Mouse (Mus musculus): ENCODE results near the gene Ddo. TPM values are rescaled to one million over a fixed set of nuclear protein-coding genes. Genes with fewer than 3 reads are reported as not detected.

Ddo gene
- total RNA-seq, 2 experiments from 2014 or later = 19.9 to 20.8 TPM

DNA sequence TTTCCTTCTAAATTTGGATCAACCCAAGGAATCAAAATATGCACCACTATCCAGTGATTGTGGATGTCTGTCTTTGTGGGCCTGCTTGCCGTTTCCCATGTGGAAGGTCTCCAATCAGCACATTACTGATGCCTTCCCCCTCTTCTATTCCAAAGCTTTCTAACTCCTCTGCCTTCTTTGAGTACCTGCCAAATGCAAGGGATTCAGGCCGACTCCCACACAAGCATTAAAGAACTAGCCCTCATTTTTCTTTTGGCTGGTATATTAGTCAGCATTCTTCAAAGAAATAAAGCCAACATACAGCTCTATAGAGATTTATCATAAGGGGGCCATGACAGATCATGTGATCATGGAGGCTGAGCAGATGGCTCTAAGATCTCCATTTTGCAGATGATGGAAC lies 21.9 kb downstream of the Ddo start:
- no peak for DNase-seq (ENCODE audit: low spot score)

DNA sequence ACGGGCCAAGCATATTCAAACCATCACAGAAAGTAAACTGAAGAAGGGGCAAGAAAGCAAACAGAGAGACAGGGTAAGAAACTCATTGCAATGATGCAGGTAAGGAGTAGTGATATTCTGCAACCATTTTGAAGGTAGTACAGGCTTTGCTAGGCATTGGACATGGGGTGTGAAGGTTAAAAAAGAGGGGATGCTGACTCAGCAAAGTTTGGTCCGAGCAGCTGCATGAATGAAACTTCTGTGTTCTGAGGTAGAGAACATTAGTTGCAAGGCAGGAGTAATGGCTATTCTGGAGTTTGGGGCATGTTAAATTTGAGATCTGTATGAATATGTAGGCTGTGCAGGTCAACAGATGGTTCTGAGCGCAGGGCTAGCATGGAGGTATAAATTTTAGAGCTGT lies 35.5 kb downstream of the Ddo start:
- no peak for DNase-seq (ENCODE audit: low spot score)

DNA sequence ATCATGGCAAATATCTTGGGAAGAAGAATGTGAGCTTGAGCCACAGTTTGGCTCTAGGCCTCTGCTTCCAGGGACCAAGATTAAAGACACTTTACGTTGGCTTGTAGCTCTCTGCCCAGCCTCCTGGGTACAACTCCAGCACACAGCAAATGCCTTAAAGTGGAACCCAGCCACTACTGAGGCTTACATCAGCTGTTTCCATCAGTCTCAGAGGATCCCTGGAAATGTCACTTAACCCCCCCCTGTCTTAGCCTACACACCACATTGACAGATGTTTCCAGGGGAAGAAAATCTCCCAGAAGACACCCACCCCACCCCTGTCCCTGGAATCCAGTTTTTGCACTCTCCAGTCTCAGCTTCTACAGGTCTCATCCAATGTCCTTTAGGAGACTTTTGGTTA lies 37.1 kb downstream of the Ddo start:
- DNase-seq (ENCODE audit: low spot score) = no peak

DNA sequence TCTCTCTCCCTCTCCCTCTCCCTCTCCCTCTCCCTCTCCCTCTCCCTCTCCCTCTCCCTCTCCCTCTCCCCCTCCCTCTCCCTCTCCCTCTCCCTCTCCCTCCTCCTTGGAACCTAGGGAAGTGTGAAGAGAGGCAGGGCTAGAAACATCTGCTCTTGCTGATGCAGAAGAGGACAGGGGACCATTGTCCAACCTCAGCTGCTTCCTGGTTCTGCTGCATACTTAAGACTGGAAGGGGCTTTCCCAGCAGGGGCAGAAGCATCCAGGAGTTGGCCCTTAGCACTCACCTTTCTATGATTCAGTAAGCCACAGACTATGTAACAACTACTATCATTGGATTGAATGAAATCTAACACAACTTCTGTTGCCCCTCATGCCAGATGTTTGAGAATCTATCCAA lies 38.8 kb downstream of the Ddo start:
- DNase-seq (ENCODE audit: low spot score) = no peak

DNA sequence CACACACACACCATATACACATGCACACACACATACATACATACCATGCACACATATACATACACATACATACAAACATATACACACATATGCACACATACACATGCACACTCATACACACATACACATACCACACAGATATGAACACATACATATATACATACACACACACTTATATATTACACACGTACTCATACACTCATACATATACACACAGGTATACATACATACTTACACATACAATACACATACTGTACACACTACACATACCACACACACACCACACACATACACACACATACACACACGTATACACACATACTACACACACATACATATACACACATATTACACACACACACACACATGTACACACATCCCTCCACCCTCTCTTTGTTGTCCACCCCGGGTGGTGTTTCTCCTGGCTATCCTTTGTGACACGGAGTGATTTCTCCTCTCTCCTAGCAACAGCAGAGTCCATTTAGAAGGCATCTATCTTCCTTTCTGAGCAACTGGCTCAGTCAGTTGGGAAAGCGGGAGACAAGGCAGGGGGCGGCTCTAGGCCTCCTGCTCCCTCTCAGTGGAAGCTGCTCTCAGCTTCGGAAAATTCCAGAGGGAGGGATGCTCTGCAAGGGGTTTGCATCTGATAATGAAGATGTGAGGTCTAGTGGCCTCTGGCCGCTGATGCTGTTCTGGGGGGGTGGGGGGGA lies 42.9 kb downstream of the Ddo start:
- no peak for DNase-seq (ENCODE audit: low spot score)

DNA sequence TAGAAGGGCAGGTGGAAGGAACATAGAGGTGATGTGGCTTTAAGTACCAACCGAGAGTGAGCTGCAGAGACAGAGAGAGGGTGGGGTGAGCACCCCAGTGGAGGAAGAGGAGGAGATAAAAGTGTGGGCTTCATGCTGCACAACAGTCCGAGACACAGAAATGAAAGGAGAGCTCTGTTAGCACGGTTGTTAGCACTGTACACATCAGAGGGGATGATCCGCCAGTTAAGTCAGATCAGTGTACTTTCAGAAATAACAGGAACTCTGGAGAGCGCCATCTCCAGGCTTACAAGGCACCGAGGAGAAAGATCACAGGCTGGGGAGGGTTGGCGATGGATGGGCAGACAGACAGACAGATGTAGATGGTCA lies 43.5 kb downstream of the Ddo start:
- DNase-seq (ENCODE audit: low spot score) = no peak

DNA sequence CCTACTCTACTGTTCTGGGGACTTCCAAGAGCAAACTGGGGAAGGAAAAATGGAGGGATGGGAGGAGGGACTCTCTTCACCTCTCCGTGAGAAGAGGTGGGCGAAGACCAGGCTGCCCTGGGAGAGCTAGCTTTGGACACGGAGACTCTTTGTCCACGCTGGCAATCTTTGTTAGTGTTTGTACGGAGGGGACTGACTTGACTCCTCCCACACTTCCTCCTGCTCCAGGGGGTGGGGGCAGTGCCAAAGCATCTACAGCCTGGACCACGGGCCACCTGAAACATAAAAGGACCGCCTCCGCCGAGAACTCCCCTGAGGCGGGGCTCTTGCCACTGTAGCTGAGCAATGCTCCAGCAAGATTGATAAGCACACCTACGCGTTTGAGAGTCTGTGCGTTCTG lies 44.3 kb downstream of the Ddo start:
- DNase-seq (ENCODE audit: low spot score) = no peak

DNA sequence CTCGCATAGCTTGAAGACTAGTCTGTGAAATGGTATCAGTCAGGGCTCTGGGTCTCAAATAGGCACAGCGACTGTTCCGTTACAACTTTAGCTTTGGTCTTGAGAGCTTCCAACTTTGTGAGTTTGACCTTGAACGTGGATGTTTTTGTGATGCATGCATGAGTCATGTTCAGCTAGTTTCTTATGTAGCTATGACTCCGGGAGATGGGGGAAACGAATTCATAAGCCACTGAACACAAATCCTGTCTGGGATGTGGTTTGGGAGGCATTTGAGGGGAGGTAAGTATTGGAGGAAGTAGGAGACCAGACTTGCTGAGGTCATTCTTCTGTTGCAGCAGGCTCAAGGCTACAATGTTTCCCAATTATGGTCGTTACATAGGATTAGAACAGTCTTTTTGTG lies 46.1 kb downstream of the Ddo start:
- DNase-seq (ENCODE audit: low spot score) = no peak

DNA sequence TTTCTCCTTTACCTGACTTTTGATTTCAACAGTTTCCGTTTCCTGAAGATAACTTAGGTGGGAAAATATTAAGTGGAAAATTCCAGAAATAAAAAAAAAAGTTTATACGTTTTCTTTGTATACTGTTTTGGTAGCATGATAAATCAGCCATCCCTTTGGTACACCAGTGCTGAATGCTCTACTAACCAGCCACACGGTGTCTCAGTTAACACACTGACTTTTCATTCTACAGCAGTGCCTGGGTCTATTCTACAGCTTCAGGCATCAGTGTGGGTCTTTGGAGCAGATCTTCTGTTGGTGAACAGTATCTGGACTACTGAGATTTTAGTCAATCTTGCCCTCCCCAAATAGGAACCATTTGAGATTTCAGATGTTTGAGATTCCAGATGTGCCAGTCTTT lies 48.7 kb downstream of the Ddo start:
- DNase-seq (ENCODE audit: low spot score) = no peak

DNA sequence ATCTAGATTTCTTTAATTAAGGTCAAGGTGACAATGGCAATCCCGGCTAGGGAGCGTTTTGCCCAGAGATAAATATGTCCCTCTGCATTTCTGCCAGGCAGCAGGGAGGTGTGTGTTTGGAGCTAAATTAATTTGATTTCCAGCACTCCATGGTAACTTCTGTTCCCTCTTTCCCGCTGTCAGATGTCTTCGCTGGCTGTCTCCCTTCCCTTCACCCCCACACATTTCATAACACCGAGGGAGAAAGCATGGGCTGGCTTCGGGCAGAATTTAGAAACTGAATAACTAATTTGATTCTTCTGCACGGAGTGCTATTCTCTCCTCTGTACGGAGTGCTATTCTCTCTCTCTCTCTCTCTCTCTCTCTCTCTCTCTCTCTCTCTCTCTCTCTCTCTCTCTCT lies 52.7 kb downstream of the Ddo start:
- no peak for DNase-seq (ENCODE audit: low spot score)

DNA sequence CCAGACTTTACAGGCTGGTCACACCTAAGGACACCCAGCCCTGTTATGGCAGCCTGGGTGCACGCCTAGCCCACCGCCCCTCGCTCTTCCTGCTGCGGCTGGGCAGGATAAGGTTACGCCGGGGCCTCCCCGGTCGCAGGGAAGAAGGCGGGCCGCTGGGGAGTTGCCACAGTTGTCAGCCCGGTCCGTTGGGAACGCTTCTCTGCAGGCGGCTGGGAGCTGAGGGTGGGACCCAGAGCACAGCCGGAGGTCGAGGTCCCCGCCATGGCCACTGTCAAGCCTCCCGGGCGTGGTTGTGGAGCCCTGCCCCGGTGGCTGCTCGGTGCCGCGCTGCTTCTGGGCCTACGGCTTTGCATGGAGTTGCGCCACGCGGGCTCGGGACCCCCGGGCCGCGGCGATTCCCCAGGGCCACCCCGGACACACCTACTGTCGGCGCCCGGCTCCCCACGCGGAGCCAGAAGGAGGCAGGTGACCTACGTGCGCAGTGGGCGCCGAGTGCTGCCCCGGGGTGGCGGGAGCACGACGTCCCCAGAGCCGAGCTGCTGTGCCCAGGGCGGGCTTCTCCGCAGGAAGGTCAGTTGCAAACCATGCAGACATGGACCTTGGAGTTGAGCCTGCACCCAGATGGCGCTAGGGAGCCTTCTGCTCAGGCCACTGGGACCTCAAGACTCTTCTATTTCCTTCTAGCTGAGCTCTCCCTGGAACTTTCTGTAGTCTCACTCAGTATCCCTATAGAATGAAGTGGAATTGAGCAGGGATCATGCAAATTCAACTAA lies 53.5 kb downstream of the Ddo start, which contains the start of gene Mettl24:
TSS of gene Mettl24 (plus strand) at position 191 of the 776 bp plus-strand sequence.
- peak; percentile 70 for DNase-seq (ENCODE audit: low spot score)

DNA sequence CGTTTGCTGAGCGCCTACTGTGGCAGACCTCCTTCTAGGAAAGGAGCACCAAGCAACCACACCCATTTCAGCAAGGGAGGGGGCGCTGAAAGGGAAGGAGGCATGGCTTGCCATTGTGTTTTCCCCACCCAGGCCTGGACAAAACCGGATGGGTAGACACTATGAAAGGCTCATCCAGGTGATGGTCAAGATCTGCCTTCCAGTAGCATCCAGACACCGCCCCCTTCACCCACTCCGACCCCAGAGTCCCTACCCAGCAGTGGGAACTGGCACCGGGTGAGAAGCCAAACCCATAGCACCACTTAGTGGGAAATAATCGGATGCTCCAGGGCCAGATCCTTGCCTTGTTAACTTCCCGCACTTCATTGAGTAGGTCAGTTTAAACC lies 54.0 kb downstream of the Ddo start:
- no peak for DNase-seq (ENCODE audit: low spot score)

DNA sequence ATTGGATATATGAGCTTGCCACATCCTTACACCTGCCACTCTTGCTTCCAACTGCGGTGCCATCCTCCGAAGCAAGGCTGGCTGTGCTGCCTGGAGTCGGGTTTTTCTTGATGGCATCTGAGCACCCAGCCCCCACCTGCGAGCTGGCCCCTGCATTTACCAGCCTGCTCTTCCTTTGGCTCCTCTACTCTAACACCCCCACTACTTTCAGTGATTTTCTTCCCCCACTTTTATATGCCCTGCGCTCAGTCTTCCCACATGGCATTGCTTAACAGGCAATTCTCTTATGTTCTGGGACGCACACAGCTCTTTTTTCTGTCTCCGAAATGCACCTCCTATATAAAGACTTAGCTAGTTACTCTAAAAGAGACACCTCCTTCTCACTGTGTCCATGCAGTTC lies 54.5 kb downstream of the Ddo start:
- no peak for DNase-seq (ENCODE audit: low spot score)

DNA sequence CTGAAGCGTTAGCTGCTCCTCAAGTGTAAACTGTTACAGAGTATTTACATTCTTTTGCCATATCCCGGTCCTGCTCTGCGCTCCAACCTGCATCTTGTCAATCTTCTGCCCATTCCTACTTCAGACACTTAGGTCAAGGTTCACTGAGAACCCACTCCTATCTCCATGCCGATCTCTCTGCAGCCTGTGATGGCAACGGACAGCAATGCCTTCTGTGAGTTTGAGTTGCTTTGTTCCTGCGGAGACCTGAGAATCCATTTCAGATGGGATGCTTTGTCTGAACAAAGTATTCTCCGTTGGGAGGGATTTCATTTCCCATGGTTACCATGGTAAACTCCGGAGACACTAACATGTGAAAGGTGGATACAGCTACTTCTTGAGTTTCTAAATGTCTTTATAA lies 55.8 kb downstream of the Ddo start:
- DNase-seq (ENCODE audit: low spot score) = no peak

DNA sequence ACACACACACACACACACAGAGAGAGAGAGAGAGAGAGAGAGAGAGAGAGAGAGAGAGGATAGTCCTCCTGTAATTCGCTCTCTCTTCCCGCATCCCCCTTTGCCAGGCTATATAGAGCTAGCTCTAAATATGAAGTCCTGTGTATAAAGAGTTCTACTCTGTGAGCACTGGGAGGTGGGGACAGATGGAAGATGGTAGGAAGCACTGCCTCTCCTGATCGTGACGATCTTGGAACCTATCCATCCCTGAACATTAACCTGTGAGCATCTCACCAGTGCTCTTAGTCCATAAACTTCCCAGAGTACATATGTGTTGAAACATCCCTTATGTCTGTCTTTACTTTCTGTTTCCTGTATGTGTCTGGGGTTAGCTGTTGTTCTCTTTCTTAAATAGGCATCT lies 57.2 kb downstream of the Ddo start:
- DNase-seq (ENCODE audit: low spot score) = no peak

DNA sequence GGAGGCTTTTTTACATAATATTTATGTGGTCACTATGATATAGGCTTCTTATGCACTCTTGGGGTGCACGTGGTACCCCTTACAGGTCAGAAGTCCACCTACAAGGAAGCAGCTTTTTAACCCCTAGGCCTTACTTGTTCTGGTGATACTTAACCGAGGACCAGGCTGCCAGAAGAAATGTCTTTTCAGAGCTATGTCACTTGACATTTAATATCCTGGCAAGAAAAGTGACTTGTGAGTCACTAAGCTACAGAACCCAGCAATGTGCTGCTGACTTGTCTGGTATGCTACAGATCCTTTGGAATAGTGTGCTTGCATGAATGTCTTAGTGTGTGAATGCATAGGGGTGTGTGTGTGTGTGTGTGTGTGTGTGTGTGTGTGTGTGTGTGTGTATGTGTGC lies 57.6 kb downstream of the Ddo start:
- no peak for DNase-seq (ENCODE audit: low spot score)

DNA sequence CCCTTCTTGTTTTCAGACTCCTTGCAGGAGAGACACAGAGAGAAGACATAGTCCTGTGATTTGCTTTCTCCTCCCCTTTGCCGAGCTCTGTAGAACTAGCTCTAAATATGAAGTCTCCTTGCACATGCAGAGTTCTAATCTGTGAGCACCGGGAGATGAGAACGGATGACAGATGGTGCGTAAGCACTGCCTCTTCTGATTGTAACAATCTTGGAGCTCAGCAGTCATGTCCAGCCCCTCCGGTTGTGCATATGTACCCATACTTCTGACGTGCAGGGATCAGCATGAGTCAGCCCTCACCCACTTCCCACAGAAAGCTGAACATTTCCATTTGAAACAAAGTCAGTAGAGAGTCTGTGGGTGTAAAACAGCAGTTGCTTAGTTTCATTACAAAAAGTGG lies 58.5 kb downstream of the Ddo start:
- no peak for DNase-seq (ENCODE audit: low spot score)

DNA sequence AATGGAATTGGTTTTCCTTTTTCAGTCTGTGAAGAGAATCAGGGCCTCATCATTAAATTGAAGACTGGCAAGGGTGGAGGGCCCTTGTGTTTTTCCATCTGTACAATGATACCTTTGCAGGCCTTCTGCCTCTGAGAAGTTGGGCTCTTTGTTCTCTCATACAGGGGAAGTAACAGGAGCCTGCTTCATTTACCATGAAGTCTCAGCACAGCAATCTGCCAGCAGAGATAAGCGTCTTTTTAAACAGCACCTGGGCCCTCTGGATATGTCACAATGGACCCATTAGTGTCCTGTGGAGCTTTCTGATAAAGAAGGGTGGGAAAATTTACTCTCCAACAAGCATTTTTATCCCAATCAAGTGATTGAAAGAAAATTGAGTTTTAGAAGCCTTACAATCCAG lies 59.1 kb downstream of the Ddo start:
- no peak for DNase-seq (ENCODE audit: low spot score)

DNA sequence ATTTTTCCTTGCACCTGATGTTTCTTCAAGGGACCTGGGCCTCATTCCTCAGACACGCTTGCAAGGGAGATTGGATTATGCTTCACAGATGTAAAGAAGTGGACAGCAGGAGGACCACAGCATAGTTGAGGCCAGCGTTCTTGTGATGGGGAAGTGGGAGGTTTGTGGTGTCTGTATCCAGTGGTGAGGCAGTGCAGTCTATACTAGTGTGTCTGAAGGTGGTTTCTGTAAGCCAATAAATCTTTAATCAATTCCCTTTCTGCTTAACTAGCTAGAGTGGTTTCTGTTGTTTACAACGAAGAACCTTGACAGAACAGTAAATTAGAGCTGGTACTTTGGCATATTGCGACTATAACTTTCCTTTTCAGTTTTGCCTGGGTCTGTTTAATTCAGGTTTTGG lies 68.8 kb downstream of the Ddo start:
- no peak for DNase-seq (ENCODE audit: low spot score)

DNA sequence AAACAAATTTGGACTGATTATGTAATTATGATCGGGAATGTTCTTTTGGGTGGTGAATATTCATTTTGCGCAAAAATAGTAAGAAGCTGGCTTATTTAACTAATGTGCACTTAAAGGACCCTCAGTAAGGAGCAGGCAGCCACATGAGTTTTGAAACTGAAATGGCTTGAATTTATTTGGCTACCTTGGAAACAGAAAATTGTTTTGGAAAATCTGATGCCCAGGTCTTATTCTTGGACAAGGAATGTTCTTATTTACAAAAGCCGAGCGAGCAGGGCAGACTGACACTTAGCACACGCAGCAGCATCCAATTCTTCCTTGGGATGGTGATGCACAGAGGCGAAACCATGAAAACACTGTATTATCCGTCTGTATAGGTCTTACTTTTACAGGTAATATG lies 81.3 kb downstream of the Ddo start:
- DNase-seq (ENCODE audit: low spot score) = no peak

DNA sequence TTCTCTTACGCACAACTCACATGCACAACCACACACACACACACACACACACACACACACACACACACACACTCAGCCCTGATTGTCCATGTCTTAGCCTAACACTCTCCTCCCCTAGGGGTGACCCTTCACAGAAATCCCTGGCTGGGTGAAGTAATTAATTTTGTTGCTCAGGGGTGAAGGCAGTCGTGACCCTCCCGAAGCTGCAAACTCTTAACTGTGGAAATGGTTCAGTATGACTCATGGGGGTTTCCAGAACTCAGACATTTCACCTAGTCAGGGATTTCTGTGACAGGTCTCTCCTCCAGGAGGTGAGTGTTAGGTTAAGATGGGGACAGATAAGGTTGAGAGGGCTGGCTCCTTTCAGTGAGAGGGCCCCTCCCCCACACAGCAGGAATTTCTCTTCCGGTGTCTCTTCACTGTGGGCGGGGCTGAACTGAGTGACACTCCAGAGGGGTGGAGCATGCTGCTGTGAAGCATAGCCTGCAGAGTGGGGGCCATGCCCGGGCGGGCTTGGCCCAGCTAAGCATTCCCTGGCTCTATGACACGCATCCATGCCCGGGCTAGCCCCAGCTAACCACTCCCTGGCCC lies 83.3 kb downstream of the Ddo start:
- DNase-seq (ENCODE audit: low spot score) = no peak

DNA sequence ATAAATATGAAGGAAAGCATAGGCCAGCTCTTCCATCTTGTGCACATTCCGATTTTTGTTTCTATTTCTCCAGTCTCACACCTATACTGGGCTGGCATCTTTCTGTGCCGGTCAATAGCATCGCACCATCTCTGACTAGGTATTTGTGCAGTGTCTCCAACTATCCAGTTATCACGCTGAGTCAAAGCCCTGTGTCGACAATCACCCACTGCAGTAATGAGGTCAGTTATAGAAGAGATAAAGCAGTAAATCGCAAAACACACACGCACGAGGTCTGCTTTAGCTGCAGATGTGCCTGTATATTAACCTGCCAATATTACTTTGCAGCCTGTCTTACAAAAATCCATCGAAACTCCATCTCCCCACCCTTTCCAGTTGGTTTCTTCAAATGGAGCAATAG lies 84.0 kb downstream of the Ddo start:
- no peak for DNase-seq (ENCODE audit: low spot score)

DNA sequence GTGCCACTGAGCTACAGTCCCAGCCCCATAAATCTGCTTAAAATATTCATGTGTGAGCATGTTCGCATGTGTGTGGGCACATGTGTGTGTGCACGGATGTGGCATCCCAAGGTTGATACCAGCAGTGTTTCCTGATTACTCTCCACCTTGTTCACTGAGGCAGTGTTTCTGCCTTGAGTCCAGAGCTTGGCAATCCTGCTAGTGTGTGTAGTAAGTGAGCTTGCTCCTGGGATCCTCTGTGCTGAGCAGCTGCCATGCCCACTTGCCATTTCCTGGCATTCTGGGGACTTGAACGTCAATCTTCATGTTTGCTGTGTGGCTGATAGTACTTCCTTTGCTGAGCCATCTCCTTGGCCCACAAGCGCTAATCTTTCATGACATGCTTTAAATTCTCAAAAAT lies 85.3 kb downstream of the Ddo start:
- no peak for DNase-seq (ENCODE audit: low spot score)

Measured in gastrocnemius, adult 18-20 months (tissue).